Mouse (Mus musculus): Measurements from ENCODE around the gene Pdcd1lg2. TPM values are rescaled to one million over a fixed set of nuclear protein-coding genes. Genes with fewer than 3 reads are reported as not detected.

The Pdcd1lg2 gene
- polyA plus RNA-seq, 1 experiment from 2014 or later, result 0.09 TPM

DNA sequence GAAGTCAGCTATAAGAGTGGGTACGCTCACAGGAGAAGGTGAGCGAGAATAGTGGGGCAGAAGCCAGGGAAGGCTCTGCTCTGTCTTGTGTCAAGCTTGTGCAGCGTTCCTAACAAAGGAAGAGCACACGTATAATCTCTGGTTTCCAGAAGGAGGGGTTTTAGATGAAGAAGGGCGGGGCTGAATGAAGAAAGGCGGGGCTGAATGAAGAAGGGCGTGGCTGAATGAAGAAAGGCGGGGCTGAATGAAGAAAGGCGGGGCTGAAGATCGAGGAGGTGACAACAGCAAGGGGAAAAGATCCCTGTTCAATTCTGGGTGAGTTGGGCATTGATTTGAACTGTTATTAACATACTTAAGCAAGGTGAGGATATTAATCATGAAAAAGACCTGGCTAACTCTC, 105.3 kb downstream of the Pdcd1lg2 start:
- Histone ChIP-seq H3K27ac (ENCODE audit: low read depth, low read length) (no peak overlapping the region), H3K36me3 (ENCODE audit: control insufficient read depth, insufficient read depth, low read length) (no peaks in the 10 kb centered on the region), H3K4me3 (ENCODE audit: low read length) (no peak overlapping the region), H3K9ac (ENCODE audit: low read depth, low read length) (no peak overlapping the region), H3K4me1 (ENCODE audit: control insufficient read depth, insufficient read depth, low read depth, low read length) (no peaks in the 10 kb centered on the region), H3K4me2 (ENCODE audit: low read length) (no peak overlapping the region), H3K9me3 (ENCODE audit: control insufficient read depth, low read length) (no peaks in the 10 kb centered on the region), H3K27me3 (replicated peaks; ENCODE audit: control insufficient read depth, insufficient read depth, low read length) (no peaks in the 10 kb centered on the region)
- no peak for ATAC-seq
- 74% methylated on average over 10 of the region's 10 CpGs for WGBS

DNA sequence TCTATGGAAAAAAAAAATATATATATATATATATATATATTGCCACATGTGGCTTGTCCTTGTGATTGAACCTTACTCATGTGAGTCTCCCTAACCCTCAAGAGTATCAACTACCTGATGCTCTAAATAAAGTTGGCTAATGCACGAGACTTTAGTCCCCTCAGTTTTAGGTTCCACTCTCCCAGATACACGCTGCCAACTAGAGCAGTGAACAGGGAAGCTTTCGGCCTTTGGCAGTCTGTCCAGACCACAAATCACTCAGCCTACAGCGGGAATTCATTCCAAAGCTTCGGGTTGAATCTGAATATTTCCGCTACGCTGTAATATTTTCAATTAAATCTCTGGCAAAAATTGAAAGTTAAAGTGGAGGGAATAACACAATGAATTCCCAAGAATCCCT, 107.7 kb downstream of the Pdcd1lg2 start:
- Histone ChIP-seq H3K4me2 (ENCODE audit: low read length) (no peak overlapping the region), H3K36me3 (ENCODE audit: control insufficient read depth, insufficient read depth, low read length) (no peaks in the 10 kb centered on the region), H3K27ac (ENCODE audit: low read depth, low read length) (no peak overlapping the region), H3K4me1 (ENCODE audit: control insufficient read depth, insufficient read depth, low read depth, low read length) (peaks cover 6% of the 10 kb centered on the region), H3K27me3 (replicated peaks; ENCODE audit: control insufficient read depth, insufficient read depth, low read length) (no peaks in the 10 kb centered on the region), H3K4me3 (ENCODE audit: low read length) (no peak overlapping the region), H3K9me3 (ENCODE audit: control insufficient read depth, low read length) (no peaks in the 10 kb centered on the region), H3K9ac (ENCODE audit: low read depth, low read length) (no peak overlapping the region)
- WGBS, result 82% methylated on average over 7 of the region's 7 CpGs
- no peak for ATAC-seq

DNA sequence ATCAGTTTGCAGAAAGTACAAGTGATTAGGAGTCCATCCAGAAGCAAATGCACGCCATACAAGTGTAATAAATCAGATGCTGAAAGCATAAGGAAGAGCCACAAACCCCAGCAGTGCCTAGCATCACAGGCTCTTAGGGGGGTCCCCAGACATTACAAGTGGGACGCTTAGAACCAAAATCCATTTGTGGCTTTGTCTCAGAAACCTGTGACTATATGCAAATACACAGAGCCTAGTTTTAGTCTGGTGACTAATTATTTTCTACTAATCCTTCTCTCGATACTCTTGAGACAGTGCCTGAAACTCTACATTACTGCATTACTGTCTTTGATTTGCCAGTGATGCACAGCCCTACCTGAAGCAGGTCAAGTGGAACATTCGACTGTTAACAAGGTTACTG, 108.2 kb downstream of the Pdcd1lg2 start:
- H3K4me3 ChIP-seq (ENCODE audit: low read length), result no peak overlapping the region
- 85% methylated on average over 4 of the region's 4 CpGs for WGBS
- H3K27me3 ChIP-seq (replicated peaks; ENCODE audit: control insufficient read depth, insufficient read depth, low read length), result no peaks in the 10 kb centered on the region
- ATAC-seq, result no peak
- no peaks in the 10 kb centered on the region for H3K36me3 ChIP-seq (ENCODE audit: control insufficient read depth, insufficient read depth, low read length)
- no peak overlapping the region for H3K9ac ChIP-seq (ENCODE audit: low read depth, low read length)
- H3K27ac ChIP-seq (ENCODE audit: low read depth, low read length), result no peak overlapping the region
- no peak overlapping the region for H3K4me2 ChIP-seq (ENCODE audit: low read length)
- no peaks in the 10 kb centered on the region for H3K9me3 ChIP-seq (ENCODE audit: control insufficient read depth, low read length)
- H3K4me1 ChIP-seq (ENCODE audit: control insufficient read depth, insufficient read depth, low read depth, low read length), result peaks cover 11% of the 10 kb centered on the region

Other genes with a start within 250 kb of the Pdcd1lg2 start
- gene Jak2, start 159.1 kb upstream of the Pdcd1lg2 start, polyA plus RNA-seq (2015; fragmentation: Nextera tagmentation; extraction: Ambion mirVana), result 6.2 and 10.0 TPM in 2 replicates
- gene Insl6, start 85.6 kb upstream of the Pdcd1lg2 start, polyA plus RNA-seq (2015; fragmentation: Nextera tagmentation; extraction: Ambion mirVana), result 1.4 and 2.3 TPM in 2 replicates
- 3.5 and 4.6 TPM in 2 replicates for gene Rln1, start 76.2 kb upstream of the Pdcd1lg2 start, polyA plus RNA-seq (2015; fragmentation: Nextera tagmentation; extraction: Ambion mirVana)
- 66.4 and 71.9 TPM in 2 replicates for gene Plgrkt, start 43.5 kb upstream of the Pdcd1lg2 start, polyA plus RNA-seq (2015; fragmentation: Nextera tagmentation; extraction: Ambion mirVana)
- gene Cd274, start 43.5 kb upstream of the Pdcd1lg2 start, polyA plus RNA-seq (2015; fragmentation: Nextera tagmentation; extraction: Ambion mirVana), result 0.56 and 0.76 TPM in 2 replicates
- gene Ric1, start 111.4 kb downstream of the Pdcd1lg2 start, polyA plus RNA-seq (2015; fragmentation: Nextera tagmentation; extraction: Ambion mirVana), result 10.2 and 10.6 TPM in 2 replicates
- gene Ermp1, start 237.5 kb downstream of the Pdcd1lg2 start, polyA plus RNA-seq (2015; fragmentation: Nextera tagmentation; extraction: Ambion mirVana), result 10.1 and 11.2 TPM in 2 replicates